Mouse (Mus musculus): ENCODE data around the gene Nemp2. TPM values are rescaled to one million over a fixed set of nuclear protein-coding genes. Genes with fewer than 3 reads are reported as not detected.

The Nemp2 gene
- 4.7 and 5.3 TPM in 2 replicates for polyA plus RNA-seq (2012; rRNA removed)

DNA sequence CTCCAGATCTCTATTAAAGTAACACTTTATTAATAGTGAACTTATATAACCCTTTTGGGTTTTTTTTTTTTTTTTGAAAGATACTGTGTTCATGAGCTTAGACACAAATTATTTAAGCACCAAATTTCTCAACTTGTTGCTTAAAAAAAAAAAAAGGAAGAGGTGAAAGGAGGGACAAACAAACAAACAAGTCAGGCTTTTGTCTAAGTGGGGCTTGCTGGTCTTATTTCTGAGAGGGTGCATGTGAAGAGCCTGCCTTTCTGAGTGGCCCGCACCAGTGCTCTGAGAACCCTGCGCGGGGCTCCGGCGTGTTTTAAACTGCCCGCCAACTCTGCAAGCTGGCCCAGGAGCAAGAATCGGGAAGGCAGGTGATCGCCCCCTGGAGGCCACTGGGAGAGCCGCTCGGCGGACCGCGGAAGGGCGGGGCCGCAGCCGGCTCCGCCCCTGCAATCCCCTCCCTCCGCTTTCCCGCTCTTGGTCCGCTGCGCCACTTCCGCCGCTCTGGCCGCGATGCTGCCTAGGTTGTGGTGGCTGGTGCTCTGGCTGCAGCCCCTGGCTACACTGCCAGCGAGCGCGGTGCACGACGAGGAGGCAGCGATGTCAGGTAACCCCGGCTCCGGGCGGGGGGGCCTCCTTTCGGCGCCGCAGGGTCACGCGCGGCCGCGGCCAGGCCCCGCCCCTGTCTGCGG lies at the start of gene Nemp2:
Gene Nemp2 (plus strand): TSS at position 456 of the 689 bp plus-strand sequence.
- WGBS = under 1% methylated on average over 42 of the region's 44 CpGs
- peak; percentile 68 for DNase-seq (ENCODE audit: low read depth, low spot score)

DNA sequence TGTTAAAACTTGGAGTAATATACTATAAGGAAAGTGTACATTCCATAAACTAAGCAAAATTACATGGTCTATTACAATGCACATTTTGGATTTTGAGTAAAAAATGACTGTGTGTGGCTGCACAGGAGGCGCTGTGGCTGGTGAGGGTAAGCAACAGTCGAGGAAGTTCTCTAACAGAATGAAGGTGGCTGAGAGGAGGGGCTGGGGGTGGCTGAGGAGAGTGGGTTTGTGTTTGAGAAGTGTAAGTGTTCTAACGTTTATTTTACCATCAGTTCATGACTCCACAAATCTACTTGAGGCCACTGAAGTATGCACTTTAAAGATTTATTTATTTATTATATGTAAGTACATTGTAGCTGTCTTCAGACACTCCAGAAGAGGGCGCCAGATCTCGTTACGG lies 48.8 kb upstream of the Nemp2 start:
- 77% methylated on average over 6 of the region's 6 CpGs for WGBS
- DNase-seq (ENCODE audit: low read depth, low spot score) = no peak

DNA sequence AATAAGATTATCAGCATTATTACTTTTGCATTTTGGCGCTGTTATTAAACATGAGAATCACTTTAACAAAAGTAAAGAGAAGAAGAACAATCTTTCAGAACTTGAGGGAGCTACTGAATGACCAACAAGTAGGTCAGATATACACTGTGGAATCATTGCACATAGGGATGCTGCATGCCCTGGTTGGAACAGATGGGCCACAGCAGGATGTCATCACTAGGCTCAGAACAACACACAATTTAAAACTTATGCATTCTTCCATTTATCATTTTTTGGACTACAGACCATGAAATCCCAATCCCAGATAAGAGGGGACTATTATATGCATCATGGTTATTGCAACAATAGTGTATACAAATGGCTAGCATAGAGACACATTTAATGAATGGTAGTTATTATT lies 47.6 kb upstream of the Nemp2 start:
- 93% methylated on average over 1 of the region's 1 CpGs for WGBS
- no peak for DNase-seq (ENCODE audit: low read depth, low spot score)

DNA sequence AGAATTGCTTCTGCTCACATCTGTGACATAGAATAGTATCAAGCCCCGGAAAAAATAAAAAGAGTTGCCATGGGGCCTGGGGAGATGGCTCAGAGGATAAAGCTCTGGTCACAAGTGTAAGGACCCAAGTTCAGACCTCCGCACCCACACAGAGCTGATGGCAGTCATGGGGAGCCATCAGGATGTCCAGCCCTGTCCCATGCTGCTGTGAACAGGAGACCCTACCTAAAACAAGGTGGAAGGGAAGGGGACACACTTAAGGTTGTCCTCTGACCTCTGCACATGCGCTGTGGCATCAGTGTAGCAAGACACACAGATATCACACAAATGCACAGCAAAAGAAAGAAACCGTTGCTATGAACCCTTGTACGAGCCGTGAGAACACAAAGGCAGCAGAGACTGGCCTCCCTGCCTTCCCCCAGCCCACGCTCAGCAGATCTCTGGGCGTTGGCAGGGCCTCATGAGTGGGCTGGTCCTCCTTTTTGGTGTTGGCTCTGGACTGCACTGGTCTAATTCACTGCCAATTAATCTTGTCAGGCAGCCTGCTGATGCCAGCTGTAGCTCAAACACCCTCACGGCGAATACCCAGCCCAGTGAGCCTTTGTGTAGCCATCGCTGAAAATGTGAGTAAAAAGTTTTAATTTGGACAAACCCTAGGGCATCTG lies 33.4 kb upstream of the Nemp2 start:
- WGBS = 60% methylated on average over 11 of the region's 11 CpGs
- no peak for DNase-seq (ENCODE audit: low read depth, low spot score)

DNA sequence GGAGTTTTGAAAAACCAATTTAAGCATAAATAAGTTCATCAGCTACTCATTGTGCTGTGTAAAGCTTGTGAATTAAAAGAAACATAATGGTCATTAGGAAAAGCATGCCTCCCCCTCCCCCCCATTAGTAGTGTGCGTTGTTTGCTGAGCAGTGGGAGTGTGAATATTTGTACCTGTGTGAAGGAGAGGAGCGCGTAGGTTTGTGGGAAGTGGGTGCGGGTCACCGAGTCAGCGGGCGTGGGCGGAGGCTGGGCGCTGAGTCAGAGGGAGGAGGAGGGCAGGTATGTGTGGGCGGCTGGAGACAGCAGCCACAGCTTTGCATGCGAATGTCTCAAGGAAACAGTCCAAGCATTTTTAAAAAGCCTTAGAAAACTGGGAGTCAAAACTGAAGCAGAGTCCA lies 32.7 kb upstream of the Nemp2 start:
- WGBS = 23% methylated on average over 11 of the region's 11 CpGs
- DNase-seq (ENCODE audit: low read depth, low spot score) = peak; percentile 35

DNA sequence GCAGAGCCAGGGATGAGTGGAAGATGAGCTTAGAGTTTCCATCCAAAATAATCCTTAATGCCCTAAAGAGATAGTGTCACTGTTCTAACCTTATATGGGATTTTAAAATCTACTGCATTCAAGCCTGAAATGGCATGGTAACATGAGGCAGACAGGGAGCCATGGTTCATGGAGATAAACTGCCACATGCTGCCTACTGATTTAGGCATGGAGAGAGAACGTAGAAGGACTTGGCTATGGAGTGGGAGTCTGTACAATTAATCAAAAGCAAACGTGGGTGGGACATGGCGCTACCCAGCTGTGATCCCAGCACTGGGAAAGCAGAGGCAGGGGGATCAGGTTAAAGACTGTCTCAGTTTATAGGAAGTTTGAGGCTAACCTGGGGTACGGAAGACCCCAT lies 32.1 kb upstream of the Nemp2 start:
- DNase-seq (ENCODE audit: low read depth, low spot score) = no peak
- 67% methylated on average over 4 of the region's 4 CpGs for WGBS

DNA sequence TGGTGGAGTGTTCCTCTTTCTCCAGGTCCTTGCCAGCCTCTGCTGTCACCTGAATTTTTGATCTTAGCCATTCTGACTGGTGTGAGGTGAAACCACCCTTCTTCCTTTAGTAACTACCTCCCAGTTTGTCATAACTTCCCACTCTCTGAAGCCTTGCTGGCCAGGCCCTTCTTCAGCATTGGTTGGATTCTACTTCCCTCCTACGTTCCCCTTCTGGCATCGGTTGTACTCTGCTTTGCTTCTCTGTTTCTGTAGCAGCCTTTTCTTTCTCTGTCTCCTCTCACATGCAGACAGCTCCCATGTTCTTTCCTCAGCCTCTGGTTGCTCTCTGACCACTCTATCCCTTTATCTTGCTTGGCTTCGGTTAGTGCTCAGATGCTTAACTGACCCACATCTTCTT lies 29.0 kb upstream of the Nemp2 start:
- 91% methylated on average over 3 of the region's 3 CpGs for WGBS

DNA sequence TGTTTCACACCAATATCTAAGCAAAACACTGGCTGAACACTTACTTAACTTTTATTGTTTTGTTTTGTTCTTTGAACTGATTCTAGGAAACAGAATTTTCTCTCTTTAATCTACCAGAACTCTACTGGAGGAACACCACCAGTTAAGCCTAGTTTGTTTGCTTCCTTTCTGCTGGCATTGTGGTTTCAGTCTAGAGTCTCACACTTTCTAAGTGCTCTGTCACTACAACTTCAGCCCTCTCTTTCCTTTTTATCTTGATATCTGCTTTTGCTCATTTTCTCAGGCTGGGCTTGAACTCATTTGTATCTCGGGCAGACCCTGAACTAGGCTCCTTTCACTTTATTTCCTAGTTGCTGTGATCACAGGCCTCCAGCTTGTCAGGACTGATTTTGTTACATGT lies 22.8 kb upstream of the Nemp2 start:
- WGBS = 83% methylated on average over 1 of the region's 1 CpGs

More for the DNA sequence above, 29.0 kb upstream of the Nemp2 start:
- no peak for DNase-seq (ENCODE audit: low read depth, low spot score)

DNA sequence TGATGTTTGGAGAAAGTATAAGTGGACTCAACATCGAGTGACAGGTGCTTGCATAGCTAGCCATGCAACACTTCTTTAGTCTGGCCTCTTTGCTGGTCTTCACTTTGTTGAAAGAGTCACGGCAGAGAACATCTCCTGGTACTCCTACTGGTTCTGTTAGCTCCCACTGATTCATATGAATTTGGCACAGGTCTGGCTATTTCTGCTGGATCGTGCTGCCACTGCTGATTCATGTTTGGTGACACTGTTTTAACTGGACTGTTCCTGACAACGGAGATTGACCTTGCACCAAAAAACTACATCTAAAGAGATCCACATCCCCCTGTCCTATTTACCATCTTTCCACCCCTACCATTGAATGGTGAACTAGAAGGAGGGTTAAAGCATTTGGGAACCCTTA lies 22.0 kb upstream of the Nemp2 start:
- no peak for DNase-seq (ENCODE audit: low read depth, low spot score)
- WGBS = 87% methylated on average over 4 of the region's 4 CpGs

More for the DNA sequence above, 22.8 kb upstream of the Nemp2 start:
- no peak for DNase-seq (ENCODE audit: low read depth, low spot score)

DNA sequence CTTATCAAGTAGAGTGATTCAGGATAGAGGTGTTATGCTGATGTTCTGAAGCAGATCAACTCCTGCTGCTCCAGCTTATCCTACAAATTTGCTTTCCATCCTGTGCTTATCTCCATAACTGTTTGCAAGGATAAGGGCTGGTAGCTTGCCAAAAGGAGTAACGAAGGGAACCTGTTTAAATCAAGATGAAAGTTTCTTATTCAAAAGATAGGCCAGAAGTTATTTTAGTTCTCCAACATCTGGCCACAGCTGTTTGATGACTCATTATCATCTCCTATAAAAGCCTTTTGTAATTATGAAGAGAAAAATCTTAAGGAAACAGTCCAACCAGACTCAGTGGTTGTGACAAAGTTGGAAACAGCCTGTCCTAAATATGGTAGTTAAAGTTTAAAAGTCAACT lies 12.3 kb upstream of the Nemp2 start:
- DNase-seq (ENCODE audit: low read depth, low spot score) = no peak
- 14% methylated on average over 1 of the region's 1 CpGs for WGBS

DNA sequence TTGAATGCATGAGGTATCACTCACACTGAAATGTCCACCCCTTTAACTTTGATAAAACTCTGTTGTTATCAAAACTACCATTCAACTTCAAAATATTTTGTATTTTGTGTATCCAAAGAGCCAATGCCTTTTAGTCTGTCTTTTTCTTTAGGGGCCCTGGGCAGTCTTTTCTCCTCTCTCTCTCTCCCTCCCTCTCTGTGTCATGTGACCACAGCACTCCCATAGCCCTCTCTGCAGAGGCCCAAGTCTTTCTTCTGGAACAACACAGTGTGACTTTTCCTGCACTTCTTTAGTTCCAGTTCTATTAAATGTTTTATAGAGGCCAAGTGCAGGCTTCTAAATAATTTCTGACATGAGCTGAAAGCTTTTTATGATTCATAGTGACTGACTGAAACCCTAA lies 10.1 kb upstream of the Nemp2 start:
- no peak for DNase-seq (ENCODE audit: low read depth, low spot score)

DNA sequence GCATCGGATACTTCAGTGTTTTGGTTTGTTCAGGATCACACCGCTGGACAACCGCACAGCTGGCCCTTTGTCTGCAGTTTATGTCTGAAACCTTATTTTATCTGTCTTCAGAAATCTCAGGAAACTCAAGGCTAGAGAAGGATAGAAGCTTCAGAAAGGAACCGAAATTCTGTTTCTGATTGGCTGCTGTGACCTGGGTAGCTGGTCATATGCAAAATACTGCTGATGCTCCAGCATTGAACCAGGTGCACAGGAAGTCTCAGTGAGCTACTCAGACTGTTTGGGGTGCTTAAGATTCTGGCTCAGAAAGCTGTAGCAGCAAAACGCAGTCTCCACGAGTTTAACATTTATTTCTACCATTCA lies 415 bp downstream of the Nemp2 start:
- peak; percentile 29 for DNase-seq (ENCODE audit: low read depth, low spot score)
- 0% methylated on average over 6 of the region's 6 CpGs for WGBS

DNA sequence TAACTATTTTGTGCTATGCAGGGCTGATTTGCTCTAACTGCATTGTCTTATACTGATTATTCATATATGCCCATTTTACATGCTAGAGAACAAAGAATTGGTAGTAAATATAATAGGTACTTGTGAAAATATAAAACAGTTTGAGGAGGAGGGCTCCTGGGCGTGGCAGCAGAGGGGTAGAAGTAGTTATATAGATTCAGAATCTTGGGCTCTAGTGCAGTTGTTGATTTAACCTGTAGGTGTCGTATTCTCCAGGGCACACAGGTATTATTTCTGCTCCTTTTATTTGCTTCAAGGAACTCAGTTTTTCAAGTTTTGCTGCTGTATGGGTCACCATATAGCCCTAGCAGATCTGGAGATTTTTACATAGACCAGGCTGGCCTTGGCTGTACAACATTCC lies 1.1 kb downstream of the Nemp2 start:
- 40% methylated on average over 2 of the region's 2 CpGs for WGBS
- no peak for DNase-seq (ENCODE audit: low read depth, low spot score)

DNA sequence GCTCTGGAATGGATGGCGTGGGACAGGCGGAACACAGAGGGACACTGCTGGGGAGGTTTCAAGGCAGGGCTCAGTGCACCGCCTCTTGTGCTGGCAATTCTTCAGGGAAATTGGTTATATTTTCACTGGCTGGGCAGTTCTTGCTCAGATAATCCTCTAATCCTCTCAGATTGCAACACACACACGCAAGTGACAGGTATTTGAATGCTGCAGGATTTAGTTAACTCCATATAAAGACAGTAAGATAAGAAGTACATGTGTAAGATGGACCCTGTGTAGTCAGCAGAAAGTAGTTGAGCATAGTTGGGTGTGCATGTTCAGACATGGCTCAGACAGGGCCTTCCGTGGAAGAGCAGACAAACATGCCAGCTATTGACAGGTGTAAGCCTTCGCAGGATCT lies 3.7 kb downstream of the Nemp2 start:
- 79% methylated on average over 6 of the region's 6 CpGs for WGBS
- no peak for DNase-seq (ENCODE audit: low read depth, low spot score)

DNA sequence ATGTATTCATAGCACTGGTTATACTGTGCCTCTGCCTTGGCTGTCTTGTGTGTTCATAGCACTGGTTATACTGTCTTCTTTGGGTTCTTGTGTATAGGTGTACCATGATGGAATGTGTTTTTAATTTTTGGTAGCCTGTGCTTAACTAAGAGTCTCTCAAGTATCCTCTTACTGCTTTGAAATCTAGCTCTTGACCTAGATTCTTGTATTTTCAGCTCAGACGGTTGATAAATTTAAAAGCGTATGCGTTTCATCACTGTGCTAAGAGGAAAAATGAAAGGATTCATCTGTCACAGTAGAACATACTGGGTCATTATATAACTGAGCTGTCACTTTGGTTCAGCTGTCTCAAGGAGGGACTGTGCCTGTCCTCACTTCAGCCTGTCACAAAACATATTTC lies 5.4 kb downstream of the Nemp2 start:
- WGBS = 81% methylated on average over 3 of the region's 3 CpGs
- no peak for DNase-seq (ENCODE audit: low read depth, low spot score)

DNA sequence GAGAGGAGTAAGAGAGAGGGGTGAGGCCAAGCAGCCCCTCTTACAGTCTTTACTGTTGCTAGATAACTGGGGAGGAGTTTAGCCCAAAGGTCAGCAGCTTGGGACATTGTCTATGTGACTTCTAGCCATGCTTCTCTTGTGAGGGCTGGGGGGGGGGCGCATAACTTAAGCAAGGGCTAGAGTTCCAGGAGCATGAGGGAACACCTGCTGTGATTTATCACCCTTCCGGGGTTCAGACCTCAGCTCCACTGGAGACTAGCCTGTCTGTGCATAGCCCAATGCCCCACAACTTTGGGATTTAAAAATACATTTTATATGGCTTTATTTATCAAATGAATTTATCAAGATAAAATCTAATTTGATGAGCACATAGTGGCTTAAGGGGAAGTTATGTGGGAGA lies 7.6 kb downstream of the Nemp2 start:
- 90% methylated on average over 2 of the region's 2 CpGs for WGBS
- DNase-seq (ENCODE audit: low read depth, low spot score) = no peak

DNA sequence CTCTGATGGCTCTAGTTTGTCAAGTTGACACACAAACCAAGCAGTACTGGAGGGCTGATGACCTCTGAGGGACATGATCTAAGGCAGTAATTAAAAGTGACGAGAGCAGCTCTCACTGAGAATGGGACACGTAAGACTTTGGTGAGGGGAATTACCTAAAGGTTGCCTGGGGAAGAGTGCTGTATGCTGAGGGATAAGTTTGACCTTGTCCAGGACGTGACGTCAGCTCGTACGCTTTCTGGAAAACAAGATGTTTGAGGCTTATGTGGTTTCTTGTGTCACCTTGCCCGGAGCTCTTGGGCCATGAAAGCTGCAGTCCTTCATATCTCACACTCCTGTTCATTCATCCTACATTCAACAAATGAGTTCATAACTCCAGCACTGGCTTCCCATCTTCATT lies 8.6 kb downstream of the Nemp2 start:
- no peak for DNase-seq (ENCODE audit: low read depth, low spot score)
- WGBS = 95% methylated on average over 7 of the region's 7 CpGs

DNA sequence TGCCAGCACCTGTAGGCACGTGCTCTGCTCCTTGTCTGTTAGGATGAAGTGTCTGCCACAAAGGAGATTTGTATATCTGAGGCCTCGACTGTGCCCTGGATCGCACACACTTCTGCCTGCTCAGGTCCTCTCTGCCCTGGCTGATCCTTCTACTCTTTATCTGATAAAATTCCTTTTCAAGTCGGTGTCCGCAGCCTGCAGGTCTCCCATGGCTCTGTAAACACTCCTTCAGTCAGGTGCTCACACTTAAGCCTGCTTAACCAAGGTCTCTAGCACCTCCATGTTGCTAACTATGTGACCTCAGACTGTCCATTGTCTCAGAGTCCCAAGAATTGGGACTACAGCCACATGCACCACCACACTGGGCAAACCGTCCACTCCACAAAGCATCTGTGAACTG lies 9.8 kb downstream of the Nemp2 start:
- WGBS = 83% methylated on average over 6 of the region's 6 CpGs
- no peak for DNase-seq (ENCODE audit: low read depth, low spot score)

DNA sequence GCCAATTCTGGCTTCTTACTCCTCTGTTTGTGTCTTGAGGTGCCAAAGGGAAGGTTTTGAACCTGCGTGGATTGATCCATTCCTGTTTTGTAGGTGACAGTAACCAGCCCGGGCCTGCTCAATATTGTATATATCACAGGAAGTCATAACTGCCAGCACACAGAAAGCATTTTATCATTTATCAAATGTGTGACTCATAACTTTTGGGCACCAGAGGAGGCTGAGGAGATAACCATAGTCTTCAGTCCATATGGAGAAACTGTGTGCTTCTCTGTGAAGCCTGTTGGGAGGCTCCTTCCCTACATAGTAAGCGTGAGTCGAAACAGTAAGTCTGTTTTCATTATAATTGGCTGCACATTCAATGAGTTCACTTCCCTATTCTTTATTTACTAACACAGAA lies 10.2 kb downstream of the Nemp2 start:
- WGBS = 85% methylated on average over 4 of the region's 4 CpGs

DNA sequence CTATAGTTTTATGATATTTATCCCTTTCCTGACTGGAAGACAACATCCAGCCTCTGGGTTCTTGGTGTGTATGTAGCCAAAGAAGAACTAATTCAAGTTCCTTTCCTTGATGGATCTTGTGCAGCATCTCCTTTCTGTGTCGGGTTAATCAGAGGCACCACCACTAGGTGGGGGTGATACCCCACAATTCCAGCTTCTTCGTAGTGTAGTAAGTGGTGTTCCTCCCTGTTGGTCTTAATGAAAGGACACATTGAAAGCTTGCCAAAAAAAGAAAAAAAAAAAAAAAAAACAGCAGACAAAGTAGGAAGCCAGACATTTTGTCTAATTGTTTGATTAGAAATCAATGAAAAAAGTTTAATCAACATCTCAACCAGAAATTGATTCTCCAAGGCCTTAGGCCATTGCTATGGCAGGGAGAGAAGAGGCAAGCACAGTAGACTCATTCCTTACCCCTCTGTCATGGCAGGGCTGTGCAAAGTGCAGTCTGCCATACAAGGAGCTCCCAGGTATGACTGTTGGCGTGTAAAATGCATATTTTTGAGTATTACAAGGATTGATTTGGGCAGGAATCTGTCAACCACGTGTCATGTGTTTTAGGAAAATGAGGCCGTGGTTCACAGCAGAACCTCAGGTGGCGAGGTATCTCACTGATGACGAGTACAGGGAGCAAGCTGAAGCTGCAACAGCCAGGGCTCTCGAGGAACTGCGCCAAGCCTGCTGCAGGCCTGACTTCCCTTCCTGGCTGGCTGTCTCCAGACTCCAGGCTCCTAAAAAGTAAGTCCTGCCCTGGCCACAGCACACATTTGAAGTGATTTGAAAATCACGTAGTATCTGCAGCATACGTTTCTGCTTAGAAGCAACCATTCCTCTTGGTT lies 17.9 kb downstream of the Nemp2 start:
- WGBS = 74% methylated on average over 11 of the region's 11 CpGs

More for the DNA sequence above, 10.2 kb downstream of the Nemp2 start:
- no peak for DNase-seq (ENCODE audit: low read depth, low spot score)

DNA sequence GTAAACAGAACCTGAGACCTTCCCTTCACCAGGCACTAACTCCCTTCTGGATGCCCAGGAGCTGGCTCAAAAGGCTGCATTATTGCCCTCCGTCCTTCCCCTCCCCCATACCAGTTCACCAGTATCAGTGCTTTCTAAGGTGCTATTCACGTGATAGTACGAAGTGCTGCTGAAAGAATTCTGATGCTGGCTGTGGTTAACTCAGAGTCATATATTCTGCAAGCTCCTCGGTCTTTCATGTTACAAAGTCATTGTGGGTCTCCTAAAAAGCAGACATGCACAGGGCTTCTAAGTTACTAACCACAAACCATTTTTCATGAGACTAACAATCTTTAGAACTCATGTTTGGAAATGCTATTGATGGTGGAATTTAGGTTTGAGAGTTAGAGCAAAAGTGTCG lies 19.6 kb downstream of the Nemp2 start:
- 88% methylated on average over 5 of the region's 5 CpGs for WGBS
- DNase-seq (ENCODE audit: low read depth, low spot score) = no peak

More for the DNA sequence above, 17.9 kb downstream of the Nemp2 start:
- DNase-seq (ENCODE audit: low read depth, low spot score) = peak; percentile 38
